In the genomic region with DNA sequence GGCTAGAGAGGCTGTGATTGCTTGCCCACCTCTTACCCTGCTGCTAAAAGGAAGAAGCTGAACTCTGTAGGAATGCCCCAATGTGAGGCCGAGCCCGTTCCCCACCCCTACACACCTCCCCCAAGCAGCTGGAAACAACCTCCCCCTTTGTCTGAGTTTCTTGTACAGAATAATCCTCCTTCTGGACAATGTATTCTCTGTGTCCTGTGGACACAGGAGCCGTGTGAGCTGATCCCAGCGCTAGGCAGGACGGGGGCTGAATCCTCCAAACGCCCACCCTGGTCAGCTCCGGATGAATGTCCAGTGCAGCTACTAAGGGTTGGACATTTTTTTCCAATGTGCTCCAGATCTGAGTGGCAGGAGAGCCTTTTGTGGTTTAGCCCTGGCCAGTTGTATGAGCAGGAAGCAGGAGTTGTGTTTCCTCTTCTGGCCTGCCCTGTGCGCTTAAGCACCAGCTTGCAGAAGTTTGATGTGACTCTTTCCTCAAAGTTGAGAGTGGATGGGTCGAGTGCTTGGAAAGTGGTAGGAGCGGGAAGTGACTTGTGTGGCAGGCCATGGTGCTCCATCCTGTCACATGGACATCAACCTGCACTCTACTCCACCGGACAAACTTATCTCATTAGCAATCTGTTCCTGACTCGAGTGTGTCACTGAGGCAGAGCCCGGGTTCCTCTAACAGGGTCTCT, we compare ENCODE assay signal across 21 mouse cellular contexts. TPM values are rescaled to one million over a fixed set of nuclear protein-coding genes. Genes with fewer than 3 reads are reported as not detected.
DNase-seq lines count a peak whose midpoint lies in the region; ATAC-seq and TF ChIP-seq lines count a peak whose summit lies in the region.
"Had no signal": no experiment of that assay in that cellular context is flagged by ENCODE, and none has a peak within 500 bp of the region (broad histone marks: within the 10 kb centered on the region; RNA-seq: fewer than 3 reads in every experiment).

No protein-coding gene starts in this region.

- no peaks in the 10 kb centered on the region for H3K27me3 ChIP-seq in forebrain, postnatal 0 days (ENCODE audit: insufficient read depth, low read length)
- H3K27me3 ChIP-seq in forebrain, embryonic 11.5 days (ENCODE audit: control insufficient read depth, insufficient read depth, low read length) = no peaks in the 10 kb centered on the region
- no peaks in the 10 kb centered on the region for H3K27me3 ChIP-seq in midbrain, postnatal 0 days (ENCODE audit: insufficient read depth, low read length)
- H3K27me3 ChIP-seq in midbrain, embryonic 13.5 days = no peaks in the 10 kb centered on the region
- H3K27me3 ChIP-seq in thymus, adult 2 months (ENCODE audit: control insufficient read depth, insufficient read depth, low read length) = no peaks in the 10 kb centered on the region
- H3K27me3 ChIP-seq: CH12.LX; forebrain, embryonic 15.5 days; limb, embryonic 13.5 days; liver, embryonic 15.5 days; stomach, embryonic 15.5 days had no signal

- H3K4me3 ChIP-seq in forebrain, postnatal 0 days (ENCODE audit: low read depth, low read length) = no peak overlapping the region
- H3K4me3 ChIP-seq in forebrain, embryonic 11.5 days (ENCODE audit: low read depth, low read length) = no peak overlapping the region
- H3K4me3 ChIP-seq in layer of hippocampus, adult 2 months = no peak overlapping the region
- no peak overlapping the region for H3K4me3 ChIP-seq in midbrain, postnatal 0 days (ENCODE audit: low read depth, low read length)
- no peak overlapping the region for H3K4me3 ChIP-seq in midbrain, embryonic 13.5 days (replicated peaks)
- H3K4me3 ChIP-seq in olfactory bulb, adult 2 months (ENCODE audit: insufficient read depth, low read depth, low read length) = no peak overlapping the region
- H3K4me3 ChIP-seq in thymus, adult 2 months (ENCODE audit: control insufficient read depth, insufficient read depth, low read length) = no peak overlapping the region
- H3K4me3 ChIP-seq: forebrain, embryonic 15.5 days; heart, embryonic 10.5 days; limb, embryonic 13.5 days; liver, embryonic 15.5 days; stomach, embryonic 15.5 days had no signal

- TF ChIP-seq CTCF in forebrain, postnatal 0 days (IDR thresholded peaks at IDR 0.05; ENCODE audit: low read depth) = no peak
- TF ChIP-seq CTCF in layer of hippocampus, adult 2 months (conservative IDR thresholded peaks at IDR 0.05) = no peak
- no peak for TF ChIP-seq CTCF in midbrain, postnatal 0 days (IDR thresholded peaks at IDR 0.05)
- TF ChIP-seq CTCF in olfactory bulb, adult 2 months (IDR thresholded peaks at IDR 0.05; ENCODE audit: insufficient read depth, low read depth, low read length) = no peak
- no peak for TF ChIP-seq CTCF in thymus, adult 2 months (IDR thresholded peaks at IDR 0.05; ENCODE audit: borderline replicate concordance, control insufficient read depth, extremely low read depth, insufficient read depth, low read length, poor library complexity)

- H3K36me3 ChIP-seq in forebrain, postnatal 0 days (ENCODE audit: insufficient read depth) = peaks cover 85% of the 10 kb centered on the region
- peaks cover 7% of the 10 kb centered on the region for H3K36me3 ChIP-seq in forebrain, embryonic 11.5 days (ENCODE audit: control insufficient read depth, insufficient read depth, low read length)
- peaks cover 81% of the 10 kb centered on the region for H3K36me3 ChIP-seq in midbrain, postnatal 0 days (ENCODE audit: insufficient read depth, low read length)
- H3K36me3 ChIP-seq in midbrain, embryonic 13.5 days = peaks cover 96% of the 10 kb centered on the region
- peaks cover 50% of the 10 kb centered on the region for H3K36me3 ChIP-seq in thymus, adult 2 months (ENCODE audit: control insufficient read depth, insufficient read depth, low read length)

- H3K4me1 ChIP-seq in forebrain, postnatal 0 days (ENCODE audit: insufficient read depth) = no peaks in the 10 kb centered on the region
- H3K4me1 ChIP-seq in forebrain, embryonic 11.5 days (replicated peaks; ENCODE audit: control insufficient read depth, insufficient read depth, low read length) = no peaks in the 10 kb centered on the region
- H3K4me1 ChIP-seq in midbrain, postnatal 0 days (ENCODE audit: insufficient read depth, low read length) = no peaks in the 10 kb centered on the region
- H3K4me1 ChIP-seq in midbrain, embryonic 13.5 days (replicated peaks) = no peaks in the 10 kb centered on the region
- H3K4me1 ChIP-seq in olfactory bulb, adult 2 months (ENCODE audit: control insufficient read depth, insufficient read depth, low read length) = no peaks in the 10 kb centered on the region
- no peaks in the 10 kb centered on the region for H3K4me1 ChIP-seq in thymus, adult 2 months (replicated peaks; ENCODE audit: control insufficient read depth, insufficient read depth, low read length)
- H3K4me1 ChIP-seq: forebrain, embryonic 15.5 days; heart, embryonic 10.5 days; limb, embryonic 13.5 days; liver, embryonic 15.5 days; stomach, embryonic 15.5 days had no signal

- no peak for DNase-seq in forebrain, postnatal 0 days
- no peak for DNase-seq in forebrain, embryonic 11.5 days (ENCODE audit: low spot score)
- DNase-seq in layer of hippocampus, adult 2 months (ENCODE audit: low spot score in 2 of 2) = no peak
- no peak for DNase-seq in layer of hippocampus, postnatal 14 days (ENCODE audit: low spot score in 2 of 2)
- no peak for DNase-seq in midbrain, postnatal 0 days (ENCODE audit: low spot score)
- DNase-seq in thymus, adult 2 months = no peak
- DNase-seq: cerebellum, adult 11 months; gastrocnemius, postnatal 14 days; heart, postnatal 14 days; kidney, adult 9 months; kidney, postnatal 36 days; thymus, postnatal 14 days had no signal

- H3K27ac ChIP-seq in forebrain, postnatal 0 days (ENCODE audit: low read depth, low read length) = no peak overlapping the region
- H3K27ac ChIP-seq in forebrain, embryonic 11.5 days (ENCODE audit: low read depth, low read length) = no peak overlapping the region
- peak overlapping the region; percentile 72 for H3K27ac ChIP-seq in layer of hippocampus, adult 2 months
- H3K27ac ChIP-seq in midbrain, postnatal 0 days (ENCODE audit: low read depth, low read length) = no peak overlapping the region
- no peak overlapping the region for H3K27ac ChIP-seq in midbrain, embryonic 13.5 days
- peak overlapping the region; percentile 36; the same call in 1 of the 2 replicates for H3K27ac ChIP-seq in olfactory bulb, adult 2 months (ENCODE audit: insufficient read depth, low read depth, low read length)
- H3K27ac ChIP-seq in thymus, adult 2 months (ENCODE audit: control insufficient read depth, insufficient read depth, low read length) = no peak overlapping the region
- H3K27ac ChIP-seq: forebrain, embryonic 15.5 days; heart, embryonic 10.5 days; limb, embryonic 13.5 days; liver, embryonic 15.5 days; stomach, embryonic 15.5 days had no signal

- no peaks in the 10 kb centered on the region for H3K9me3 ChIP-seq in forebrain, postnatal 0 days (ENCODE audit: low read length)
- H3K9me3 ChIP-seq in forebrain, embryonic 11.5 days (ENCODE audit: control insufficient read depth, low read length) = no peaks in the 10 kb centered on the region
- no peaks in the 10 kb centered on the region for H3K9me3 ChIP-seq in midbrain, postnatal 0 days (ENCODE audit: low read length)
- H3K9me3 ChIP-seq in midbrain, embryonic 13.5 days = no peaks in the 10 kb centered on the region
- H3K9me3 ChIP-seq: forebrain, embryonic 15.5 days; heart, embryonic 10.5 days; limb, embryonic 13.5 days; liver, embryonic 15.5 days; stomach, embryonic 15.5 days had no signal

- peak; percentile 43; the same call in 1 of the 2 replicates for ATAC-seq in forebrain, postnatal 0 days
- no peak for ATAC-seq in forebrain, embryonic 11.5 days (replicated peaks; ENCODE audit: low FRiP score)
- 0 out of 2 replicates have a peak, but pooled peaks have one; percentile 38 for ATAC-seq in midbrain, postnatal 0 days (ENCODE audit: low FRiP score)
- no peak for ATAC-seq in midbrain, embryonic 13.5 days
- ATAC-seq: forebrain, embryonic 15.5 days; midbrain, embryonic 16.5 days had no signal

- TF ChIP-seq POLR2A in olfactory bulb, adult 2 months (IDR thresholded peaks at IDR 0.05; ENCODE audit: insufficient read depth, low read depth, low read length) = no peak
- TF ChIP-seq POLR2A in thymus, adult 2 months (IDR thresholded peaks at IDR 0.05; ENCODE audit: control insufficient read depth, extremely low read depth, insufficient read depth, low read length, poor library complexity) = no peak

- WGBS in forebrain, postnatal 0 days = 76% methylated on average over 13 of the region's 13 CpGs
- 86% methylated on average over 13 of the region's 13 CpGs for whole genome bisulfite sequencing in forebrain, embryonic 11.5 days
- 78% methylated on average over 13 of the region's 13 CpGs for WGBS in midbrain, postnatal 0 days
- 85% methylated on average over 13 of the region's 13 CpGs for WGBS in midbrain, embryonic 13.5 days
- 71% methylated on average over 13 of the region's 13 CpGs for WGBS in olfactory bulb, adult 2 months
- WGBS in thymus, adult 2 months = 94% methylated on average over 13 of the region's 13 CpGs

- no peak overlapping the region for H3K4me2 ChIP-seq in forebrain, postnatal 0 days (ENCODE audit: low read depth)
- H3K4me2 ChIP-seq in forebrain, embryonic 11.5 days (ENCODE audit: low read depth, low read length, severe bottlenecking) = no peak overlapping the region
- no peak overlapping the region for H3K4me2 ChIP-seq in midbrain, postnatal 0 days (ENCODE audit: low read depth, low read length, poor library complexity, severe bottlenecking)
- H3K4me2 ChIP-seq in midbrain, embryonic 13.5 days (replicated peaks) = no peak overlapping the region
- H3K4me2 ChIP-seq: forebrain, embryonic 15.5 days; limb, embryonic 13.5 days; liver, embryonic 15.5 days; stomach, embryonic 15.5 days had no signal

- no peak overlapping the region for H3K9ac ChIP-seq in forebrain, postnatal 0 days
- no peak overlapping the region for H3K9ac ChIP-seq in forebrain, embryonic 11.5 days (ENCODE audit: low read length)
- H3K9ac ChIP-seq in midbrain, postnatal 0 days (replicated peaks; ENCODE audit: low read length, poor library complexity, severe bottlenecking) = no peak overlapping the region
- no peak overlapping the region for H3K9ac ChIP-seq in midbrain, embryonic 13.5 days (replicated peaks)
- H3K9ac ChIP-seq: forebrain, embryonic 15.5 days; limb, embryonic 13.5 days; liver, embryonic 15.5 days; stomach, embryonic 15.5 days had no signal

RNA-seq across cellular contexts. Expression of a gene that starts 8.1 kb away (rescaled TPM):
- total RNA-seq in forebrain, postnatal 0 days (2014; rRNA removed) = 79.6 and 82.9 TPM in 2 replicates
- 86.6 and 96.2 TPM in 2 replicates for polyA plus RNA-seq in forebrain, postnatal 0 days (2015; fragmentation: Nextera tagmentation; extraction: Ambion mirVana)
- 152 and 155 TPM in 2 replicates for polyA plus RNA-seq in forebrain, embryonic 11.5 days (2014; fragmentation: Nextera tagmentation; extraction: Ambion mirVana)
- 10 to 100 TPM; 56.4 to 56.6 TPM for total RNA-seq in layer of hippocampus, adult 2 months (2021)
- total RNA-seq in layer of hippocampus, postnatal 14 days (2021) = 10 to 100 TPM; 63.7 to 63.9 TPM
- 48.0 and 54.8 TPM in 2 replicates for total RNA-seq in midbrain, postnatal 0 days (2014; rRNA removed)
- polyA plus RNA-seq in midbrain, postnatal 0 days (2015; fragmentation: Nextera tagmentation; extraction: Ambion mirVana) = 90.1 and 95.7 TPM in 2 replicates
- 124 and 130 TPM in 2 replicates for polyA plus RNA-seq in midbrain, embryonic 13.5 days (2015; fragmentation: Nextera tagmentation; extraction: Ambion mirVana)
- not detected in 2 replicates for polyA plus RNA-seq in olfactory bulb, adult 2 months (2012; ENCODE audit: insufficient read depth, insufficient read length, low replicate concordance, missing spikeins)
- 40.1 and 40.8 TPM in 2 replicates for polyA plus RNA-seq in thymus, adult 2 months (2012; rRNA removed)

RNA-seq across cellular contexts. Expression of a gene that starts 8.2 kb away (rescaled TPM):
- 13.5 and 21.1 TPM in 2 replicates for total RNA-seq in forebrain, postnatal 0 days (2014; rRNA removed)
- 1.6 and 3.4 TPM in 2 replicates for polyA plus RNA-seq in forebrain, postnatal 0 days (2015; fragmentation: Nextera tagmentation; extraction: Ambion mirVana)
- 14.1 and 18.3 TPM in 2 replicates for polyA plus RNA-seq in forebrain, embryonic 11.5 days (2014; fragmentation: Nextera tagmentation; extraction: Ambion mirVana)
- 10 to 100 TPM; 41.7 to 46.9 TPM for total RNA-seq in layer of hippocampus, adult 2 months (2021)
- 10 to 100 TPM; 34.2 to 43.8 TPM for total RNA-seq in layer of hippocampus, postnatal 14 days (2021)
- total RNA-seq in midbrain, postnatal 0 days (2014; rRNA removed) = 18.8 and 29.0 TPM in 2 replicates
- 3.2 and 4.6 TPM in 2 replicates for polyA plus RNA-seq in midbrain, postnatal 0 days (2015; fragmentation: Nextera tagmentation; extraction: Ambion mirVana)
- 11.0 and 11.4 TPM in 2 replicates for polyA plus RNA-seq in midbrain, embryonic 13.5 days (2015; fragmentation: Nextera tagmentation; extraction: Ambion mirVana)
- not detected in 2 replicates for polyA plus RNA-seq in olfactory bulb, adult 2 months (2012; ENCODE audit: insufficient read depth, insufficient read length, low replicate concordance, missing spikeins)
- polyA plus RNA-seq in thymus, adult 2 months (2012; rRNA removed) = 90.6 and 96.7 TPM in 2 replicates

RNA-seq across cellular contexts. Expression of a gene that starts 10.6 kb away (rescaled TPM):
- 10.2 and 13.9 TPM in 2 replicates for total RNA-seq in forebrain, postnatal 0 days (2014; rRNA removed)
- 22.2 and 22.3 TPM in 2 replicates for polyA plus RNA-seq in forebrain, postnatal 0 days (2015; fragmentation: Nextera tagmentation; extraction: Ambion mirVana)
- polyA plus RNA-seq in forebrain, embryonic 11.5 days (2014; fragmentation: Nextera tagmentation; extraction: Ambion mirVana) = 37.8 and 39.8 TPM in 2 replicates
- 10 to 100 TPM; 20.8 to 22.9 TPM for total RNA-seq in layer of hippocampus, adult 2 months (2021)
- total RNA-seq in layer of hippocampus, postnatal 14 days (2021) = 10 to 100 TPM; 26.3 to 27.8 TPM
- 22.1 and 23.6 TPM in 2 replicates for total RNA-seq in midbrain, postnatal 0 days (2014; rRNA removed)
- 23.8 and 28.2 TPM in 2 replicates for polyA plus RNA-seq in midbrain, postnatal 0 days (2015; fragmentation: Nextera tagmentation; extraction: Ambion mirVana)
- polyA plus RNA-seq in midbrain, embryonic 13.5 days (2015; fragmentation: Nextera tagmentation; extraction: Ambion mirVana) = 25.8 and 25.9 TPM in 2 replicates
- polyA plus RNA-seq in olfactory bulb, adult 2 months (2012; ENCODE audit: insufficient read depth, insufficient read length, low replicate concordance, missing spikeins) = not detected in 2 replicates
- polyA plus RNA-seq in thymus, adult 2 months (2012; rRNA removed) = 127 and 155 TPM in 2 replicates

RNA-seq across cellular contexts. Expression of a gene that starts 19.9 kb away (rescaled TPM):
- total RNA-seq in forebrain, postnatal 0 days (2014; rRNA removed) = 17.6 and 21.6 TPM in 2 replicates
- polyA plus RNA-seq in forebrain, postnatal 0 days (2015; fragmentation: Nextera tagmentation; extraction: Ambion mirVana) = 24.1 and 27.1 TPM in 2 replicates
- polyA plus RNA-seq in forebrain, embryonic 11.5 days (2014; fragmentation: Nextera tagmentation; extraction: Ambion mirVana) = 369 and 385 TPM in 2 replicates
- total RNA-seq in layer of hippocampus, adult 2 months (2021) = 1 to 10 TPM; 1.1 to 1.3 TPM
- 1 to 10 TPM; 2.1 to 3.4 TPM for total RNA-seq in layer of hippocampus, postnatal 14 days (2021)
- 6.9 and 15.3 TPM in 2 replicates for total RNA-seq in midbrain, postnatal 0 days (2014; rRNA removed)
- polyA plus RNA-seq in midbrain, postnatal 0 days (2015; fragmentation: Nextera tagmentation; extraction: Ambion mirVana) = 9.7 and 11.0 TPM in 2 replicates
- polyA plus RNA-seq in midbrain, embryonic 13.5 days (2015; fragmentation: Nextera tagmentation; extraction: Ambion mirVana) = 105 TPM in 2 replicates
- not detected in 2 replicates for polyA plus RNA-seq in olfactory bulb, adult 2 months (2012; ENCODE audit: insufficient read depth, insufficient read length, low replicate concordance, missing spikeins)
- polyA plus RNA-seq in thymus, adult 2 months (2012; rRNA removed) = 152 and 211 TPM in 2 replicates

RNA-seq across cellular contexts. Expression of a gene that starts 40.1 kb away (rescaled TPM):
- total RNA-seq in forebrain, postnatal 0 days (2014; rRNA removed) = not detected in 2 replicates
- polyA plus RNA-seq in forebrain, postnatal 0 days (2015; fragmentation: Nextera tagmentation; extraction: Ambion mirVana) = 0.10 TPM in 1 of 2 replicates, not detected in the other
- polyA plus RNA-seq in forebrain, embryonic 11.5 days (2014; fragmentation: Nextera tagmentation; extraction: Ambion mirVana) = 1.0 and 1.5 TPM in 2 replicates
- total RNA-seq in layer of hippocampus, adult 2 months (2021) = under 1 TPM in 1 of 2 experiments, not detected in 1; 0.20 TPM
- under 1 TPM in 1 of 2 experiments, not detected in 1; 0.33 TPM for total RNA-seq in layer of hippocampus, postnatal 14 days (2021)
- 0.11 TPM in 1 of 2 replicates, not detected in the other for total RNA-seq in midbrain, postnatal 0 days (2014; rRNA removed)
- polyA plus RNA-seq in midbrain, postnatal 0 days (2015; fragmentation: Nextera tagmentation; extraction: Ambion mirVana) = 0.11 and 0.15 TPM in 2 replicates
- polyA plus RNA-seq in midbrain, embryonic 13.5 days (2015; fragmentation: Nextera tagmentation; extraction: Ambion mirVana) = 0.19 TPM in 2 replicates
- polyA plus RNA-seq in olfactory bulb, adult 2 months (2012; ENCODE audit: insufficient read depth, insufficient read length, low replicate concordance, missing spikeins) = not detected in 2 replicates
- polyA plus RNA-seq in thymus, adult 2 months (2012; rRNA removed) = 0.11 and 0.28 TPM in 2 replicates
- total RNA-seq: CH12.LX; gastrocnemius, postnatal 14 days had no signal
- polyA plus RNA-seq: midbrain, embryonic 16.5 days had no signal

Comparison
In these comparisons a context has a peak if more than half of its experiments do, and no peak if none do; other contexts are left out.
1. ATAC-seq: peak in forebrain, postnatal 0 days (single experiment) and midbrain, postnatal 0 days (single experiment); none in forebrain, embryonic 11.5 days (single experiment) and midbrain, embryonic 13.5 days (single experiment).
2. H3K27ac ChIP-seq: peak in layer of hippocampus, adult 2 months (single experiment) and olfactory bulb, adult 2 months (single experiment); none in forebrain, postnatal 0 days (single experiment), forebrain, embryonic 11.5 days (single experiment), midbrain, postnatal 0 days (single experiment), midbrain, embryonic 13.5 days (single experiment) and thymus, adult 2 months (single experiment).
3. RNA of a gene that starts 10.6 kb away (polyA plus RNA-seq): 127 to 155 TPM in thymus, adult 2 months, 37.8 to 39.8 TPM in forebrain, embryonic 11.5 days, 25.8 to 25.9 TPM in midbrain, embryonic 13.5 days, 23.8 to 28.2 TPM in midbrain, postnatal 0 days and 22.2 to 22.3 TPM in forebrain, postnatal 0 days; not detected in olfactory bulb, adult 2 months; every median in the first group is over 10 times any median in the second.